Mouse (Mus musculus): ENCODE results near the gene Crtc2.

Crtc2 gene

DNA sequence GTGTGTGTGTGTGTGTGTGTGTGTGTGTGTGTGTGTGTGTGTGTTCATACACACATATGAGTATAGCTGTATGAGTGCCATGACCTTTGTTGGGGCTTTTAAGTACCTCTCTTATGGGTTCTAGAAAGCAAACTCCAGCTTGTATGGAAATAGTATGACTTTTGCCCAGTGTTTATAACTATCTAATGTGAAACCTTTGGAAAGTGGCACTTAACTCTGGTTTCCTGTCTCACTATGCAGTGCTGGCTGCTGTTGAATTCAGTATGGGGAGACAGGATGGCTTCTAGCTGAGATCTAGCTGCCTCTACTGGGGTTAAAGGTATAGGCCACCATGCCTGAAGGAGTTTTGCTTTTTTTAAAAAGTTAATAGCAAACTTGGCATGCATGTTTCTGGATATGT lies 55.6 kb downstream of the Crtc2 start:
- DNase-seq (ENCODE audit: low spot score) = no peak

- DNase-seq (ENCODE audit: low spot score) = no peak
Observed at GRCm38 (mm10) chr3:90313367-90313766, 59.4 kb downstream of the Crtc2 start.

Data from ovary, adult 18-20 months (tissue).